Mouse (Mus musculus) left cerebral cortex, postnatal 14 days (tissue): ENCODE data around the gene Cds1. TPM values are rescaled to one million over a fixed set of nuclear protein-coding genes. Genes with fewer than 3 reads are reported as not detected.

Source experiments
- DNase-seq, 2 experiments: peaks; one replicate each; pipeline ENCODE4 v3.0.0; 2021 to 2022; ENCODE audit warnings: low spot score in 2 of 2, mixed read lengths in 1 of 2
- intact Hi-C: fragments of 180-260 bp; cut with DNase I; formaldehyde crosslinking; loops from one replicate; pipeline ENCODE4 v1.15.1; 2025
- total RNA-seq, 2 experiments: library from RNA; stranded (reverse); gene quantifications; 2 replicates each; pipeline ENCODE4 v1.2.3; 2021

Cds1 gene
- total RNA-seq, 2 experiments from 2014 or later: 66.2 to 72.1 TPM

GRCm38 (mm10) chr5:101854667-101855066 lies 89.7 kb downstream of the Cds1 start:
- intact Hi-C loops: no loop called here
- no peak for DNase-seq

DNA sequence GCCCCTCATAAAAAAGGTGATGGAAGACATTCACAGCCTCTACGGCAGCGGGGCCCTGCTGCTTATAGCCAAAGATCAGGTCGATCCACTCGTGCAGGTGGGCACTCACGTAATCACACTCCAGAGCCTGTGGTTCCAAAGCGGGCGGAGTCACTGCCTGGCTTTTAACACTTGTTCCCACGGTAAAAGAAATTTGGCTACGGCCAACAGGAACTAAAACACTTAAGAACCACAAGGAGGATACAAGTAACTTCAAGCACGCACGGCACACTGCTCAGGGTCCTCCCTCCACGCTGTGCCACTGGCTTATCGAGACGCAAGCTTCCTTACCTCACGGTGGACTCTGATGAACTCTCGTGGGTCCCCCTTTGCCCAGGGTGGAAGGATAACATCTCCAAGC lies 90.5 kb downstream of the Cds1 start:
- intact Hi-C loops: no loop called here
- no peak for DNase-seq

GRCm38 (mm10) chr5:101858891-101859436 lies 94.0 kb downstream of the Cds1 start:
- intact Hi-C loops: no loop called here
- DNase-seq: no peak

- intact Hi-C loops: no loop called here
- DNase-seq: no peak
These were observed 97.0 kb downstream of the Cds1 start for GRCm38 (mm10) chr5:101861786-101862571.

DNA sequence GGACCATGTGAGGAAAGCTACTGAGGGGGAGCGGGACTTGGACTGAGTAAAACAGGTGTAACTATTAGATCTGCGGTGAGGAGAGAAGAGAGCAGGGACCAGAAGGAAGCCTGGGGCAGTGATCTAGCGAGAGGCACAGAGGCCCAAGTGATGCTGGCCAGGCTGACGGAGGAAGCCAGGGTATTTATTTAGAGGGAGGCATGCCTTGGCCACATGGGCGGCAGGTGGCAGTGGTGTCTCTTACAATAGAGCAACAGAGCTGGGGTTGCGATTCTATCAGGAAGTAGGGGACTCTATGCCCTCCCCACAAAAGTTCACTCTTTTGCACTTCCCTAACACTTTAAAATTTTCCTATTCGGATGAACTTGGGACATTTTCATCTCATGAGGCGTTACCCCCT lies 97.7 kb downstream of the Cds1 start:
- intact Hi-C loops: no loop called here
- DNase-seq: no peak

DNA sequence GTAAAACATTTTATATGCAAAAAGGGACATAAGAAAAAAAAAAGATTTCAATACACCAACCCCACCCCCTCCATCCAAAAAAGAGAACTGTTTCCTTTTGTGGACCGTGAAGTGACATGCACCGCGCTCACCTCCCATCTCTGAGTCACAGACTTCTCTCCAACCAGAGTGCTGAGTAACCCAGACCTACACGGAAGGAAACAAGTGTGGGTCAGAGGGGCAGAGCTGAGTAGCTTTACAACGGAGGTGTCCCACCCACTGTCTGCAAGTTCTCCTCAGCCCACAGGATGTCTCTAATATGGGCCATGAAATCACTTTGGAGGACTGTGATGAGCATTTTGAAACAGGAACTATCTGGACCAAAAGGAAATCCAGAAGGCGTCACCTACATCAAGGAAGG lies 99.0 kb downstream of the Cds1 start:
- DNase-seq: no peak
- intact Hi-C loops: no loop called here

DNA sequence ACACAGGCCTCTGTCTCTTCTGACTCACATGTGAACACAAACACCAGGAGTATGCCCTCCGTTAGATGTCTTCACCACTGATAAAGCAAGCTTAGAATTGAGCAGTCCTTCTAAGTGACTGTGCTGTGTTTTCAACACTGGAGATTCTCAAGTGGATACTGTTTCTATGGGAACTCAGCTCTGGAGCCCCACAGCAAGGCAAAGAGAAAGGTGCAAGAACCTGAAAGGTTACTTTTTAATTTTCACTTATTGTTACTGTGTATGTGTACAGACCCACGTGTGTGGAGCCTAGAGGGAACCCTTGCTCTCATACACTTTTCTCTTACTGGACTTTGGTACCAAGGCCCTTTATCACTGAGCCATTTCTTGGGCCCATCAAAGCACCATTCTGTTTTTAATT lies 101.8 kb downstream of the Cds1 start:
- intact Hi-C loops: no loop called here
- DNase-seq: no peak

Other genes with a start within 250 kb of the Cds1 start
- under 1 TPM in 1 of 2 experiments, not detected in 1; 0.40 TPM for gene Nkx6-1, start 100.1 kb upstream of the Cds1 start, total RNA-seq